Mouse (Mus musculus) mouse embryonic stem cell (cell line): ENCODE measurements at regions not wholly inside any gene's neighbourhood (a gene's known extent, or its start where the extent isn't known, plus 50 kb on each side); places are given as distances from the start of the nearest gene placed in this dataset.

Experiments
- in situ Hi-C, 2 experiments: fragments of 300-500 bp; cut with MboI; formaldehyde crosslinking; loops; 1 replicate in 1 of 2; 3 replicates in 1 of 2; pipeline ENCODE4 v1.14.3; 2019 to 2020; ENCODE audit warnings: low sequenced_read_pairs in 2 of 2, low pct_unique_long_range_greater_than_20kb in 1 of 2, mixed read lengths in 1 of 2; ENCODE audit not compliant: unreplicated experiment in 1 of 2

- in situ Hi-C loops = no loop called here
Measured at GRCm38 (mm10) chr16:73096091-73097083, 788.3 kb downstream of the Robo1 start.
